Mouse (Mus musculus): ENCODE measurements around the gene Hes5.

- TF ChIP-seq POLR2A (IDR thresholded peaks at IDR 0.05; ENCODE audit: low read depth, low read length) (no peak), CTCF (IDR thresholded peaks at IDR 0.05; ENCODE audit: extremely low read depth, insufficient read length, insufficient replicate concordance, low read depth, low read length) (no peak)
Observed at GRCm38 (mm10) chr4:154941831-154942230, 18.9 kb upstream of the Hes5 start.

Data from small intestine, adult 2 months (tissue).